17 mouse cellular contexts compared by ENCODE assay signal in genomic region chr16:90837431-90837830, GRCm38 (mm10). TPM values are rescaled to one million over a fixed set of nuclear protein-coding genes. Genes with fewer than 3 reads are reported as not detected.
"Had no signal": no experiment of that assay in that cellular context is flagged by ENCODE, and none has a peak within 500 bp of the region (broad histone marks: within the 10 kb centered on the region; RNA-seq: fewer than 3 reads in every experiment).

No protein-coding gene starts in this region.

- DNase-seq: kidney, adult 2 months; kidney, postnatal 25 days; lung, adult 2 months; lung, postnatal 36 days; retina, postnatal 1 day; right cerebral cortex, postnatal 4 days; spleen, adult 18-20 months; thymus, adult 2 months; thymus, postnatal 25 days had no signal

- H3K9ac ChIP-seq: liver, embryonic 15.5 days; midbrain, embryonic 15.5 days had no signal

- H3K4me1 ChIP-seq: liver, embryonic 15.5 days had no signal

- H3K4me2 ChIP-seq: liver, embryonic 11.5 days; liver, embryonic 15.5 days; midbrain, embryonic 15.5 days had no signal

- H3K4me3 ChIP-seq: left cerebral cortex, adult 2 months; limb, embryonic 10.5 days; liver, embryonic 15.5 days; midbrain, embryonic 15.5 days had no signal

- H3K36me3 ChIP-seq: limb, embryonic 10.5 days; liver, embryonic 15.5 days; midbrain, embryonic 15.5 days had no signal

- ATAC-seq: lung, postnatal 0 days; midbrain, embryonic 15.5 days had no signal

- H3K27ac ChIP-seq: left cerebral cortex, adult 2 months; limb, embryonic 10.5 days; liver, embryonic 15.5 days; midbrain, embryonic 15.5 days had no signal

- H3K9me3 ChIP-seq: limb, embryonic 10.5 days; liver, embryonic 15.5 days; midbrain, embryonic 15.5 days had no signal

RNA-seq across cellular contexts. Expression of gene Eva1c, which starts 10.9 kb away (rescaled TPM):
- total RNA-seq: megakaryocyte progenitor cell, adult 5-6 weeks; monocyte, adult 5-6 weeks had no signal
